Mouse (Mus musculus) c-Kit-negative CD71-positive TER-119-positive erythroid progenitor cells, embryonic 14.5 days (primary cell): ENCODE results near the gene Mif.

Experiments used
- DNase-seq: peaks from one replicate; pipeline ENCODE4 v3.0.0-alpha.2; 2013; ENCODE audit warnings: low read depth, low spot score

Mif gene

DNA sequence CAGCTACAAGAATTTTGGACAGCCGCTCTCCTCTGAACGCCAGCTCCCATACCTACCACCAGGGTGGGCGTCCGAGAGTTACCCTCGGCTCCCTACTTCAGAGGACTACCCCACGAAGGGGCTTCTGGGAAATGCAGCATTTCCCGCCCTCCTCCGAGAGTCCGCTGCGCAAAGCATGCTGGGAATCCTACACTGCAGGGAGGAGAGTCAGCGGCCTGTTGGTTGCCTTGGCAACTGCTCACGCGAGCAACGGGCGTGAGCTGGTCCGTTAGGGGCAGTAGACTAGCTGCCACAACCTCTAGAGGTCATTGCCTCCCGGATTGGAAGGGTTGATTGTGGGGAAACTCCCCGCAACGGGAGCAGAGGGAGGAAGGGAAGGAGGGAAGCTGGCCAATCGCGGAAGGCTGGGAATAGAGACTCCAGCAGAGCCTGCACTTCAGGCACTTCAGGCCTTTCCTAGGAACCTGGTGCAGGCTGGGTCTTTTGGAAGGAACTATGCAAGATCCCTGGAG is 22.7 kb downstream of the Mif start, which contains the start of gene Gstt2:
Gene Gstt2, minus strand, starts transcription at position 177 of the 512 bp plus-strand sequence.
- DNase-seq: peak; percentile 88

DNA sequence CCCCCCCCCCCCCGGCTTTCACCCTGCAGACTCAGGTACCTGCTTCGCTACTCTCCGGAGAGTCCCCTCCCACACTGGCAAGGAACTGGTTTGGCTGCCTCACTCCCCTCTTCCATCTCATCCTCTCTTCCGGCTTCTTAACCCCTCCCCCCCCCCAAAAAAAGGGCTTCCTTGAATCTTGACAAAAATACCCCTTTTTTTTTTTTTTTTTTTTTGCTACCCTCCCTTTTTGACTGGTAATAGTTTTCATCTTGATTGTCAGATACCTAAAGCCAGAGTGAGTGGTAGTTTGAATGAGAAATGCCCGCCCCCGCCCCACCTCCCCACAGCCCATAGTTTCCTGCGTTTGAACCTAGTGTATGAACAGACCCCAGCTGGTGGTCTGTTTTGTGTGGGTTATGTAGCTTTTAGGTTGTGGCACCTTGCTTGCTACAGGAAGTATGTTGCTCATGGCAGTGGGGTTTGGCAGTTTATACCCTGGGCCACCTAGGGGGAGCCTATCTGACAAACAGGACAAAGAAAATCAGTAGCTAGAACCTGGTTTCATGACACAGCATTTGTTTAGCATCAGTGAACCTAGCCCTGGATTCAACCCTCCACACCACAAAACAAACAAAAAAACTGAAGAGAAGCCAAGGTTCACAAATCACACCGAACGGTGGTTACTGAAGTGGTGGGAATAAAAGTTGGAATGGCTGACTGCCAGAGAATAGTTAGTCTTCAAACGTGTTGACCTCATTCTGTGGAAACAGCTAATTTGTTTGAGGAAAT is 24.1 kb downstream of the Mif start:
- DNase-seq: no peak

DNA sequence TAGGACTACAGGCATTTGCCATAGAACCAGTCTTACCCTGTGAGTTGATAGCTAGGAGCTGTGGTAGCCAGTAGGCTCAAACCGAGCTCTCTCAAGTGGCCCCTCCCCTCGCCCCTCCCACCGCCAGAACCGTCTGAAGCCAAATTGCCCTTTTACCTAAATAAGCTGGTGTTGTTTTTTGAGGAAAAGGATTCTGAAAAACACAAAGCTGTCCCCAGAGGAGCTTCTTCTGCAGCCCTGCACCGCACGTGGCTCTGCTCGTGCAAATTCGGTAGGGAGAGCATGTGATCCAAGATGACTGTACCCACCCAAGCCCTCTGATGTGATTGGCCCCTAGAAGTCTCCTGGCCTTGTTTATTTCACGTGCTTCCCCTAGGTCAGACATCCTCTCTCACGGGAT is 24.7 kb downstream of the Mif start:
- DNase-seq: no peak

DNA sequence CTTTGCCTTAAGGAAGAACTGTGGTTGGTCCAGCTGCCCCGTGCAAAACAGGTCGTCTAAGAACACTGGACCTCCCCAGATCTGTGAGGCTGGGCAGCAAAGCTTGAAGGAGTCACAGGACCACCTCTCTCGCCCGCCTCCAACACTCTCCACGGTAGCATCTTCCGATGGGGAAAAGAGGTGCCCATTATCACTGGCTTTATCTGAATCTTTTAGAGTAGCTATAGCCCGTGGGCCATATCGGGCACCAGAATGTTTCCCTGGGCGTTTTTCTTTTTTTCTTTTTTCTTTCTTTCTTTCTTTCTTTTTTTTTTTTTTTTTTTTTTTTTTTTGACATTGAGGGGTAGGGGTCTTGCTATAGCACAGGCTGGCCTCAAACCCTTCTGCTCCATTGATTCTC is 25.3 kb downstream of the Mif start:
- DNase-seq: no peak

DNA sequence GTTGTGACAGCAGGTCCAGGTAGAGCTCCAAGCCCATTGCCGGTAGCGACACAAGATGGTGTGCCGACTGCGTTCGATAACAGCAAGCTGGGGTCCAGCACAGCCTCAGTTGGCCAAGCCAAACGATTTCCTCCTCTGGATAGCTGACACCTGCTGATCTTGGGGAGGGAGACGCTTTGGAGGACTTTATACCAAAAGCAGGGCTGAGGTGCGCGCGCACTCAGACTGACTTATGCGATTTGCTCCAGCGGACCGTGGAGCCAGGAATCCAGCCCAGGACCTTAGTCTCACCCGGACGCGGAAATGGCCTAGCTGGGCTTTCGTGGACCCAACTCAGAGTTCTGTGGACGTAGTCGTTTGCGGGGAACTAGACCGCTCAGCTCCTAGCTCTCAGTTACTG is 25.8 kb downstream of the Mif start:
- DNase-seq: no peak

DNA sequence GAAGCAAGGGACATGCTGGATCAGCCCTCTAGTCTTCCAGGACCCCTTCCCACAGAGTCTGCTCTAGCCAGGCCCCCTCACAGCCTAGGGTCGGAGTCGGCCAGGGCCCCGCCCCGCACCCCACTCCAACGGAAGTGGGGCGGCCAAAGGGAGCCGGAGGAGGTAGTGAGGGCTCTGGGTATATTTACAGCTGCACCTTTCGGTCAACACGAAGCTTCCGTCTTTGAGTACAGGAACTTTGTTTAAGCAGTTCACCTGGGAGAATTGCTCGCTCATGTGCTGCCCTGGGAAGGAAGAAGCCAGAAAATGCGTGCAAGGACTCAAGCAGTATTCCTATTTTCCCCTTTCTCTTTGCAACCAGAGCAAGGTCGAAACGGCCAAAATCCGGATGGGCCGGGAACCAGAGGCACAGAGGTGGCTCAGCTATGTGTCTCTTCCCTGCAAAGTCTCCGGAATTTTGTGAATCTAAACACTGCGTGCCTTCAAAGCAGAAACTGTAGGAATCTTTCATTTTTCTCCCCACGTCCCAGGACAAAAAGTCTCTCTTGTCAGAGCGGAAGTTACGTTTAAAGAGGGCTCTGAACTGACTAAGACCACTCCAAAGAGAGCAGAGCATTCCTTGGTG is 26.5 kb downstream of the Mif start:
- no peak for DNase-seq

DNA sequence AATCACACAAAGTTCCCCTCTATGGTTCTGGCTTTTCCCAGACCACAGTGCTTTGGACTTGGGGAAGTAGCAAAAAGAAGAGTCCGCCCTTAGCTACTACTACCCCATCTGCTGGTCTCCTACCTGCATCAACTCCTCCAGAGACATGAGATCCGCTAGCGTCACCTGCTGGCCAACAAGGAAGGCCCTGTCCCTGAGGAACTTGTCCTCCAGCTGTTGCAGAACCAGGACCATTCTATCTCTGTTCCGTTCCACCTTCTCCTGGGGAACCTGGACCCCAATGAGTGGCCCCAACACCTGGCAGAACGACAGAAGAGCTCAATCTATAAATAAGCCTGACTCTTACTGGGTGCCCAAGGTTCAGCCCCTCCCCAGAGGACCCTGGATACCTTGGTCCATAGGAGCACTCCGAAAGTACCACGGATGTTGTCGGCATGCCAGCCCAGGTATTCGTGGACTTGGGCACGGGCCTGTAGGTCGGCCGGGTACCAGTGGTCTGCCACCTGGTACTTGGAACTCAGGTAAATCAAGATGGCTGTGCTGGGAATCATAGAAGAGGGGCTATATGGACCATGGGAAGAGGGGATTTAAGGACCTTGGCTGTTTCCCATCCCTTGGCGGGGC is 27.7 kb downstream of the Mif start:
- no peak for DNase-seq

DNA sequence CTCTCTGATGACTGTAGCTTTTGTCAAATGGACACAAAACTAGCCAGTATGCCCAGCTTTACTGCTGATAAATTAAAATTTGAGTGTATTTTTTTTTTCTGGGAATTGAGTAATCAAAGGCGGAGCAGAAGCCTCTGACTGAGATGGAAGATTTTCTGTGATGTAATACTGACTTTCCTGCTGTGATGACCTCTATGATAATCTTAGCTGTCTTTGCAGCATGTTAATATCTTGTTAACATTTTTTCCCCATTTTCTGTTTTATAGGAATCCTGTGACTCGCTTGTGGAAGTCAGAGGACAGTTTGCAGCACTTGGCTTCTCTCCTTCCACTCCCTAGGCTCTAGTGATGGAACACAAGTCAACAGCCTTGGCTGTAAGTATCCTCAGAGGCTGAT is 29.8 kb downstream of the Mif start:
- no peak for DNase-seq

DNA sequence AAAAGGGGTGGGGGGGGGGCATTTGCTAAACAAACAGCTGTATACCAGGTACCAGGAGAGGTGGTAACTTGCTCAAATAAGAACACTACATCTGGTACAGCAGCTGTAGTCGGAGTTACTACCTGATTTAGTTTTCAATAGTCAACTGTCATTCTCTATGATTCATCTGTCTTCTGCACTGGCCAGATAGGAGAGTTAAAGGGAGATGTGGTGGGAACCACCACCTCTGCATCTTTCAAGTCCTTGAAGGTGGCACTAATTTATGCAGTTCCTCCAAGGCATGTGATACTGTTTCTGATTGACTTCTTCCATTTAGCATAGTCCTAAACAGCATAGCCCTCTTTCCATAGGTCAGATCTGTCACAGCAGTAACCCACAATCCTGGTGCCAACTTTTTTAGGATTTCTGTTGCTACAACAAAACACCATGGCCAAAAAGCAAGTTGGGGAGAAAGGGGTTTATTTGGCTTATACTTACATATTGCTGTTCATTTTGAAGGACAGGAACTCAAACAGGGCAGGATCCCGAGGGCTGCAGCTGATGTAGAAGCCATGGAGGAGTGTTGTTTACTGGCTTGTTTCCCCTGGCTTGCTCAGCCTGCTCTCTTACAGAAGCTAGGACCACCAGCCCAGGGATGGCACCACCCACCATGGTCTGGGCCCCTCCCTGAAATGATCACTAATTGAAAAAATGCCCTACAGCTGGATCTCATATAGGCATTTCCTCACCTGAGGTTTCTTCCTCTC is 30.3 kb downstream of the Mif start:
- no peak for DNase-seq

DNA sequence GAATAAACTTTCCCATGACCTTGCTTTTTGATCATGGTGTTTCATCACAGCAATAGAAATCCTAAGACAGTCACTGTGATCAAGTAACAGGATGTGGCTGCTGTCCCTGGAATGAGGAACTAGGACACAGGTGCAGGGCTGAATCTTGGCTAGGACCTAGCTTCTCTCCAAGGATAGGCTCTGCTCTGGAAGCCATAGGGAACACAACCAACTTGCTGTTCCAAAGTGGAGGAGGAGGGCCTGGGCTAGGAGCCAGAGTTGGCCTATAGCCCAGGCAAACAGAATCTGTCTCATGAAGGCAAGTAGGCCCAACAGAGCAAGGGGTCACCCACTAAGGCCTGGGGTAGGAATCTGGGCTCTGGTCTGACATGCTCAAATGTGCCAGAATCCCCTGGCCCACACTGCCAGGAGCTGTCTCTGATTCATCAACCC is 31.5 kb downstream of the Mif start:
- DNase-seq: no peak

DNA sequence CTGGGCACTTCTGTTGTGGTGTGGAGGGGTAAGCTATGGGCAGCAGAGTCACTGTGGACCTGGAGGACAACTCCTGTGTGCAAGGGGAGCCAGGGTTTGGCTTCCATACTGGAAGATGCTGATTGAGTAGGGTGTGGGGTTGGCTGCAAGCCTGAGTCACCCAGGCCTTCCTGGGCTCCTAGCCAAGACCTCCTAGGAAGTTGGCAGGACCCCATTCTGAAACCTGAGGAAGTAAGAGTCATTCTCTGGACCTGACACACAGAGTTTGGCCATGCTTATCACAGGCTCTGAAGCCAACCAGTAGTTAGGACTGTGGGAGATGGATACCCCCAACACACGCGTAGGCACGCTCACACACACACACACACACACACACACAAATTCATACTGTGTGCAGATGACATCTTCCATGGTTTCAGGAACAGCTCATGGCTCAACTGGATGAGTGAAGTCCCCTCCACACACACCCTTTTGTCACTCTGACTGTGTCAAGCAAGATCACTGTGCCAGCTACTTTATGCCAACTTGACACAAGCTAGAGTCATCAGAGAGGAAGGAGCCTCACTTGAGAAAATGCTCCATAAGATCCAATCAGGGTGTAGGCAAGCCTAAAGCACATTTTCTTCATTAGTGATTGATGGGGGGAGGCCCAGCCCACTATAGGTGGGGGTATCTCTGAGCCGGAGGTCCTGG is 32.2 kb downstream of the Mif start:
- DNase-seq: no peak

DNA sequence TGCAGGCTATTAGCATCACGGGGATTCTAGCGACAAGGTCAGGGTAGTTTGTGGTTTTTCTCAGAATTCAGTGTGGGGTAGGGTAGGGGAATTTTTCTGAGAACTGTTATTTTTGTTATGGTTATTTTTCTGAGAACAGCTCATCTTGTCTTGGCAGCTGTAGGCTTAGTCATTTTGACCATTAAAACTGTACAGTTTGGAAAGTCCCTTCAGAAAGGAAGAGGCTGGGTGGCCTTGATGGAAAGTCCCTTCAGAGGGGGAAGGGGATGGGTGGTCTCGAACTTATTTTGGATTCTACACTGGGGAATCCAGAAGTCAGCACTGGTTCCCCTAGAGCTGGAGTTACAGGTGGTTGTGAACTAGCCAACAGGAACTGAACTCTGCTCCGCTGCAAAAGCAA is 35.5 kb downstream of the Mif start:
- DNase-seq: no peak

DNA sequence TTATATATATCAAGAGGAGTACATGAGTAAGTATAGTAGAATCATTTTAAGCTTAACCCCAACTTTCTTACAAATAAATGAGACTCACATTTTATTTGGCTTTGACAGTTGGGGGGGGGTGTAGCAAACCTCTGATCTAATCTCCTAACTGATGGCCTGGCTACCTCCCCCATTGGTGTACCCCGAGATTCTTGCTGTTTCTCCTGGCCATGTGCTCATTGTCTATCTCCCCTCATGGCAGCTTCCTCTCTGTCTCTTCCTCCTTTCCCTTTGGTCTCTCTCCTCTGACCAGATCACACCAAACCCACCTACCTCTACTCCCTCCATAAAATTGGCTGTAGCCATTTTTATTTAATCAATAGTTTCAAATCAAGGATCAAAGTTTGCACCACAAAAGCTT is 36.3 kb downstream of the Mif start:
- no peak for DNase-seq

DNA sequence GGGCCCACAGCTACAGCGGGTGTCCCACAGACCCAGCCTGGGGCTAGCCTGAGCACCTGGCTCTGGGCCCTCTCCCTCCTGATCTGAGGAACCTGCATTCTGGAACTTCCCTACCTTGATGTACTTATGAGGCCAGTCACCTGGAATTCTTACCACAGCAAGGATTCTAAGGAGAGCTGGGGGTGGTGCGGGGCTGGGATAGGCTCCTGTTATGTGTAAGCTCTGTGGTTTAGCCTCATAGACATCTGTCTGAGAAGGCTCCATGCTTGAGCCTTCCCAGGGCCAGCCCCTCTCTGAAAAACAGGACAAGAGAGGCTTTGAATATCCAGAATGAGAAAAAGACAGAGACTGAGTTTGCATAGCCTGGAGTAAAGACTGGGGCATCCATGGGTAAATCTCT is 37.6 kb downstream of the Mif start, which contains the start of gene Gstt4:
Gene Gstt4, minus strand, starts transcription at position 101 of the 400 bp plus-strand sequence.
- DNase-seq: no peak

DNA sequence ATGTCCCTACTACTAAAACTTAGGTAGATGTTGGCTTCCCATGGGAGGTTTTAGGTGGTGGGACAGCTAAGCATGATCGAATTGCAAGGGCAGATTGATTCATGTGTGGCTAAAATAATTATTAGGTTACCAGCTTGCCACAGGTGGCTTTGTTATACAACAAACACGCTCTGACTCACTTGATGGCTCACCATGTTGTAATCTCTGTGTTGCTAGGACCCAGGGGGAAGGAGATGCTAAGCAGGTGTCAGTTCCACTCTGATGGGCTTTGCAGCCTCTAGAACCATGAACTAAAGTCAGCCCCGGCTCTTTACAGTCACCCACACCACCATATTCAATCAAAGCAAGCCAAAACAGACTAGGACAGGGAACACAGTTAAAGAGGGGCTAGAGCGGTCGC is 40.2 kb downstream of the Mif start:
- no peak for DNase-seq

DNA sequence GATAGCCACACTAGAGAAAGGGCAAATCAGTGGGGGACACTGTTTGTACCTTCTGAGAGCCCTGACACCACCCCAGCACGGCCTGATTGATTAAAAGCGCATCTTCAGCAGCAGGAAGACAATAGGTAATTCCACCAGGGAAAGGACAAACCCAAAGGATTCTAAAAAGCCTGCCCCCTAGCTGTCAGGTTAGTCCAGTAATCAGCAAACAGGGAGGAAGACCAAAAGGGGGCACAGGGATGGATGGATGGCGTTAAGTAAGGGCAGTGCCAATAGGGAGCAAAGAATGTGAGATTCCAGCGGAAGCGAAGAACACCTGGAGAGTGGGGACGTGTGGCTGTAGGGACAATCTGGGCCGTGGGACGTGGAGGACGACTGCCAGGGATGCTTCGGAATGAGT is 41.4 kb downstream of the Mif start:
- no peak for DNase-seq
